Mouse (Mus musculus) stomach, embryonic 16.5 days (tissue): ENCODE measurements around the gene Olfr854. TPM values are rescaled to one million over a fixed set of nuclear protein-coding genes. Genes with fewer than 3 reads are reported as not detected.

Experiments used
- ATAC-seq: fragments of 200-750 bp; cut with Nextera tagmentation; 2 replicates; pipeline ENCODE4 v1.8.0; 2017; ENCODE audit warnings: moderate number of reproducible peaks, moderate TSS enrichment; ENCODE audit not compliant: insufficient read depth, low FRiP score
- H3K27ac ChIP-seq: fragments of 300-500 bp; sonication (generic); 2 replicates; pipeline ENCODE4 v1.5.1; 2014; ENCODE audit warnings: low read length
- H3K27me3 ChIP-seq: fragments of 300-500 bp; sonication (generic); 2 replicates; pipeline ENCODE4 v1.6.1; 2014; ENCODE audit warnings: low read length, control low read depth, mixed read lengths; ENCODE audit not compliant: control insufficient read depth, insufficient read depth
- H3K36me3 ChIP-seq: fragments of 300-500 bp; sonication (generic); 2 replicates; pipeline ENCODE4 v1.6.1; 2014; ENCODE audit warnings: low read length; ENCODE audit not compliant: control insufficient read depth, insufficient read depth
- H3K4me1 ChIP-seq: fragments of 300-500 bp; sonication (generic); 2 replicates; pipeline ENCODE4 v1.6.1; 2014; ENCODE audit warnings: low read length, control low read depth, mixed read lengths; ENCODE audit not compliant: control insufficient read depth, insufficient read depth
- H3K4me2 ChIP-seq: fragments of 300-500 bp; sonication (generic); 2 replicates; pipeline ENCODE4 v1.6.1; 2014; ENCODE audit warnings: low read depth, low read length, mixed read lengths
- H3K4me3 ChIP-seq: fragments of 300-500 bp; sonication (generic); replicated peaks from 2 replicates; pipeline ENCODE4 v1.5.1; 2014; ENCODE audit warnings: mild to moderate bottlenecking, low read length
- H3K9ac ChIP-seq: fragments of 300-500 bp; sonication (generic); 2 replicates; pipeline ENCODE4 v1.6.1; 2014; ENCODE audit warnings: low read length
- H3K9me3 ChIP-seq: fragments of 300-500 bp; sonication (generic); replicated peaks from 2 replicates; pipeline ENCODE4 v1.6.1; 2016; ENCODE audit warnings: low read length, control low read depth; ENCODE audit not compliant: control insufficient read depth
- WGBS: fragments of 180-500 bp; shearing (Covaris S2); extraction: QIAGEN DNeasy Blood & Tissue Kit; methylation state at CpG from one replicate; pipeline ENCODE4 v1.1.7; 2014; 5-methylcytosine and 5-hydroxymethylcytosine counted together
- polyA plus RNA-seq: library from polyadenylated mRNA; unstranded; fragments of >200 nt; fragmentation: Nextera tagmentation; extraction: Ambion mirVana; gene quantifications from 2 replicates; pipeline ENCODE4 v1.2.1, GENCODE M21; 2015

Gene Olfr854
- polyA plus RNA-seq = not detected in 2 replicates

DNA sequence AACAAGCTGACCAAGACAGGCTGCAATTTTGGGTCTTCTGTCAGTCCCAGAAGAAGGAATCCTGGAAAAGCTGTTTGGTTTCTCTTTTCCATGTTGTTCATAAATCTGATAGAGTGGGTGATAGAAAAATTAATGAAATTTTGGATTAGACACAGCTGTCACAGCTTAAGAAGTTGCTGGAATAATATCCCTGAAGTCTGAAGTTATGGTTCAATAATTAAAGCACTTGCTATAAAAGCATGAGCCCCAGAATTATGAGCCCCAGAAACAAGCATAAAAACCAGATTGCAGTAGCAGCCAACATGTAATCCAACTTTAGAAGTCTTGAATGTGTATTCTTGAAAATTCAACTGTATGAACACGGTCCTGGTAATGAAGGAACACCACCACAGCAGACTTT, at the start of gene Olfr854:
TSS of gene Olfr854 (minus strand) at position 101 of the 400 bp plus-strand sequence.
- Histone ChIP-seq H3K9ac (no peak within 1 kb of the TSS), H3K27ac (no peak within 1 kb of the TSS), H3K4me3 (no peak within 1 kb of the TSS), H3K9me3 (no peaks in the 10 kb centered on the region), H3K27me3 (no peaks in the 10 kb centered on the region), H3K36me3 (no peaks in the 10 kb centered on the region), H3K4me1 (no peaks in the 10 kb centered on the region), H3K4me2 (no peak within 1 kb of the TSS)
- no peak for ATAC-seq
- 66% methylated on average over 1 of the region's 1 CpGs for WGBS

DNA sequence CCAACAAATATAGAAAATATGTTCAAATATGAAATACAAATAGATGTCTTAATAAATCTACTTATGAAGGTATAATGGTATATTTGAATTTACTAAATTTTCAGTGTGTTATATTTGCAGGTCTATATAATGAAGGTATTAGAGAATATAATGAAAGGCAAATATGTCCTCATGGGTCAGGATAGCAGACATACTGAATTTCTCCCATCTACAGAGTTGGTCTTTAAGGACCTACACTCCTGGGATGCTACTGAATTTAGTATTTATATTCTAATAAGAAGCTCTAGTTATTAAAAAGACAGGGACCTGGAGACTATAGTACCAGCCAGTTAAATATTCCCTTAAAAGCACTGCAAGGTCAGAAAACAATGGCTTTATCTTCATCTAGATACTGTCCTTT, 15.1 kb upstream of the Olfr854 start, which contains the start of gene Olfr855:
TSS of gene Olfr855 (plus strand) at position 301 of the 400 bp plus-strand sequence.
- no peaks in the 10 kb centered on the region for H3K4me1 ChIP-seq
- no peak within 1 kb of the TSS for H3K27ac ChIP-seq
- no peaks in the 10 kb centered on the region for H3K36me3 ChIP-seq
- no peaks in the 10 kb centered on the region for H3K9me3 ChIP-seq
- no peak within 1 kb of the TSS for H3K4me2 ChIP-seq
- H3K27me3 ChIP-seq = no peaks in the 10 kb centered on the region
- no peak for ATAC-seq
- H3K9ac ChIP-seq = no peak within 1 kb of the TSS
- H3K4me3 ChIP-seq = no peak within 1 kb of the TSS

DNA sequence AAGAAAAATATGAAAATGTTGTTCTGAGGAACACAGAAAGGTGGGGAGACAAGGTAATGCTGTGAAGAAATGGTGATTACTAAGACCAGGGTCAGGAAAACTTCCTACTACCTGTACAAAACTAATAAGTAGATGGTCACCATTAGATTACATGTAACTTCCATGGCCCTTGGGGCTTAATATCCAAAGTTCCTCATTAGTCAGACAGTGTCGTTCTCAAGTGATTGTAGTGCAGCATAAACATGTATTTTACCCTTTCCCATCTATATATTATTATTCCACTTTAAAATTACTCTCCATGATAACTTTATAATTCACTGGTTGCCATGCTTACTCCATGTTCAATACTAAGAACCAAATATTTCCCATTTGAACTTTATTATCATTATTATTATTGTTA, 26.2 kb downstream of the Olfr854 start, which contains the start of gene Olfr853:
TSS of gene Olfr853 (minus strand) at position 101 of the 400 bp plus-strand sequence.
- ATAC-seq = no peak
- Histone ChIP-seq H3K9me3 (no peaks in the 10 kb centered on the region), H3K9ac (no peak within 1 kb of the TSS), H3K4me1 (no peaks in the 10 kb centered on the region), H3K4me3 (no peak within 1 kb of the TSS), H3K4me2 (no peak within 1 kb of the TSS), H3K36me3 (no peaks in the 10 kb centered on the region), H3K27ac (no peak within 1 kb of the TSS), H3K27me3 (no peaks in the 10 kb centered on the region)
- WGBS = 62% methylated on average over 1 of the region's 1 CpGs

Other genes with a start within 250 kb of the Olfr854 start
- gene Olfr845, start 230.9 kb downstream of the Olfr854 start, polyA plus RNA-seq = not detected in 2 replicates
- not detected in 2 replicates for gene Olfr846, start 203.4 kb downstream of the Olfr854 start, polyA plus RNA-seq
- gene Olfr847, start 188.7 kb downstream of the Olfr854 start, polyA plus RNA-seq = not detected in 2 replicates
- gene Olfr849, start 127.1 kb downstream of the Olfr854 start, polyA plus RNA-seq = not detected in 2 replicates
- not detected in 2 replicates for gene Olfr850, start 89.1 kb downstream of the Olfr854 start, polyA plus RNA-seq
- not detected in 2 replicates for gene Olfr851, start 74.1 kb downstream of the Olfr854 start, polyA plus RNA-seq
- not detected in 2 replicates for gene Olfr853, start 26.3 kb downstream of the Olfr854 start, polyA plus RNA-seq
- gene Olfr855, start 15.2 kb upstream of the Olfr854 start, polyA plus RNA-seq = not detected in 2 replicates
- gene Zfp317, start 54.7 kb upstream of the Olfr854 start, polyA plus RNA-seq = 25.5 and 28.6 TPM in 2 replicates
- not detected in 2 replicates for gene Olfr857, start 142.1 kb upstream of the Olfr854 start, polyA plus RNA-seq
- gene Olfr58, start 212.9 kb upstream of the Olfr854 start, polyA plus RNA-seq = not detected in 2 replicates
- not detected in 2 replicates for gene Olfr859, start 237.5 kb upstream of the Olfr854 start, polyA plus RNA-seq